Mouse (Mus musculus): ENCODE measurements around the gene Rad21l.
"Not testable (repeated sequence)": the region's sequence is repeated elsewhere in the genome, so short reads cannot be mapped to it uniquely, and the experiment has no call there.

Rad21l gene

GRCm38 (mm10) chr2:151629310-151629709, 39.0 kb downstream of the Rad21l start:
- no peak for DNase-seq (ENCODE audit: low read depth in 2 of 2, low spot score in 2 of 2)

GRCm38 (mm10) chr2:151628011-151628410, 40.3 kb downstream of the Rad21l start:
- DNase-seq (ENCODE audit: low read depth in 2 of 2, low spot score in 2 of 2), result no peak

GRCm38 (mm10) chr2:151626296-151626695, 42.0 kb downstream of the Rad21l start:
- DNase-seq (ENCODE audit: low read depth in 2 of 2, low spot score in 2 of 2), result no peak

GRCm38 (mm10) chr2:151623776-151624175, 44.6 kb downstream of the Rad21l start:
- no peak for DNase-seq (ENCODE audit: low read depth in 2 of 2, low spot score in 2 of 2)

- DNase-seq (ENCODE audit: low read depth in 2 of 2, low spot score in 2 of 2), result no peak
These were observed 51.6 kb downstream of the Rad21l start for GRCm38 (mm10) chr2:151616551-151617329.

- not testable (repeated sequence) for DNase-seq (ENCODE audit: low read depth in 2 of 2, low spot score in 2 of 2)
These were observed 52.6 kb downstream of the Rad21l start for GRCm38 (mm10) chr2:151615779-151616178.

GRCm38 (mm10) chr2:151609974-151610373, 58.4 kb downstream of the Rad21l start:
- no peak for DNase-seq (ENCODE audit: low read depth in 2 of 2, low spot score in 2 of 2)

GRCm38 (mm10) chr2:151608435-151608834, 59.9 kb downstream of the Rad21l start:
- DNase-seq (ENCODE audit: low read depth in 2 of 2, low spot score in 2 of 2), result no peak

- no peak for DNase-seq (ENCODE audit: low read depth in 2 of 2, low spot score in 2 of 2)
These were observed 62.8 kb downstream of the Rad21l start for GRCm38 (mm10) chr2:151605437-151605987.

- no peak for DNase-seq (ENCODE audit: low read depth in 2 of 2, low spot score in 2 of 2)
These were observed 64.7 kb downstream of the Rad21l start for GRCm38 (mm10) chr2:151603630-151604029.

- no peak for DNase-seq (ENCODE audit: low read depth in 2 of 2, low spot score in 2 of 2)
These were observed 66.2 kb downstream of the Rad21l start for GRCm38 (mm10) chr2:151602106-151602505.

- no peak for DNase-seq (ENCODE audit: low read depth in 2 of 2, low spot score in 2 of 2)
These were observed 70.3 kb downstream of the Rad21l start for GRCm38 (mm10) chr2:151598068-151598467.

Data from CD8-positive naive resting alpha-beta T cell, adult 2 months (primary cell).